Mouse (Mus musculus) cerebellum, postnatal 10 days (tissue): Measurements from ENCODE around the gene Arhgap21.
"Not testable (repeated sequence)": the region's sequence is repeated elsewhere in the genome, so short reads cannot be mapped to it uniquely, and the experiment has no call there.

Experiments
- DNase-seq, 2 experiments: peaks; one replicate each; pipeline ENCODE4 v3.0.0; 2021; ENCODE audit warnings: mixed read lengths in 2 of 2

Arhgap21 gene

DNA sequence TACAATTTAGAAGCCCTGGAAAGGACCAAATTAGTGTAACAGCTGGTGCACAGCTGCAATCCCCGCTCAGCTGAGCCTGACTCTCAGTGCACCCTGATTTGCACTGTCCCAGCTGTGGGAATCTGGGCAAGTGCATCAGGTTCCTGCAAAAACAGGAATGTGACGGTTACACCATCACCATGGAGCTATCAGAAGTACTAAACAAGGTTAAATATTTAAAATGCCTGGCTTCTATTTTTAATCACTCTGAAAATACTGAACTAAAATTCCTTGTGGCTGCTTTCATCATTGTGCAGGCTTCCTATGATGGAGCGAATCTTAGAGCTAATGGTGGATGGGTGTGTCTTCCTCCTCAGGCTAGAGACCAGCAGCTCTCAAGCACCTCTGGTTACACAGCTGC, 29.3 kb downstream of the Arhgap21 start:
- no peak for DNase-seq

DNA sequence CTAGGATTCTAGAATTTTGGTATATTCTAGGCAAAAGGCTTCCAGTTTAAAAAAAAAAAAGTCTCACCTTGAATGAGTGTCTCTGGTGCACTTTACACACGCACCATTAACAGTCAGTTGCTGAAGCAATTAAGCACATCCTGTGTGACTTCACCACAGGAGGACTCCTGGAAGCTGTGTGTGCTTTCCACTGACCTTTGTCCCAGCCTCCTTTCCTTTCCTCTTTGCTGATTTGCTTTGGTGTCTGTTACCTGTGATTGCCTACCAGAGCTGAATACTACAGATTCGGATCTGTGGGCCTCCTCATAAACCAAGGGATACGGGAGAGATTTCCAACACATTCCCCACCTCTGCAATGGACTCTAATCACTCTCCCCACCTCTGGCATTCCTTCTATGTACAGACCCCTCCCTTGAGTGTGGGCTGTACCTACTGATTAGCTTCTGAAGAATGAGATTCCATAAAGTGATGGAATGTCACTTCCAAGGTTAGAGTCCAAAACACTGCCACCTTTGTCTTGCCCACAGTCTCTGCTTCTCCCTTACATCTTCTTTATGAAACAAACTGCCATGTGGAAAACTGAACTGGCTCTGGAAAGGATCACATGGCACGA, 32.0 kb downstream of the Arhgap21 start:
- no peak for DNase-seq

DNA sequence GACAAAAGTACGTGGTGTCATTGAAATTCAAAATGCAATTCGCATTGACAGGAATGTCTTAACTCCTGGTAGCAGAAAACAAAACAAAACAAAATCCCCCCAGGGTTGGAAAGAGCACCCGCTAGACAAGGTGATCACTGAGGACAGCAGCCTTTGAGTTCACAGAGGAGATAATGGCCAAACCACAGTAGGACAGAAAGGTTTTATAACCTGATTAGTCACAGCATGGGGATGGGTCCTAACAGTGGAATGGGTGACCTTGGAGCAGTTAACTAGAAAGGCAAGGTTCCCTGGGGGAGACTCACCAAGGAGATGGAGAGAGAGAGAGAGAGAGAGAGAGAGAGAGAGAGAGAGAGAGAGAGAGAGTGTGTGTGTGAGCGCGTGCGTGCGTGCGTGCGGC, 34.3 kb downstream of the Arhgap21 start:
- no peak for DNase-seq

DNA sequence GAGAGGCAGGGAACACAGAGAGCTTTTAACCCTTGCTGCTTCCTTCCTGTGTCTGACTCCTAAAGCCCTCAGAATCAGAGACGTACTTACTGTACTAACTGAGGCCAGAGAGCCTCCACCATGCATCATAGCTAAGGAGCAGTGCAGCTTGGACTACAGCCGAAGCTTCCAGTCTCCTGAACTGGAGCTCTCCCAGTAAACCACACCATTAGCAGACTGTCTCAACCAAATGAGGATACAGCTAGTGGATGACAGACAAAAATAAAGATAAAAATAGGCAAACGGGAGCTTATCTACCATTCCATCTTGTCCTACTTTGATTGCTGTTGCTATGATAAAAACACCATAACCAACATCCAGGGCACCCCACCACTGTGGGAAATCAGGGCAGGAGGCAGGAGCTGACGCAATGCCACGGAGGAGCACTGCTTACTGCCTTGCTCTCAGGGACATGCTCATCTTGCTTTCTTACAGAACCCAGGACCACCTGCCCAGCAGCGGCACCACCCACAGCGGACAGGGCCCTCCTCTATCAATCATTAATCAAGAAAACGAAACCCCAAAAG, 35.9 kb downstream of the Arhgap21 start:
- DNase-seq: no peak

- DNase-seq: not testable (repeated sequence)
Observed at GRCm38 (mm10) chr2:20931761-20932160, 36.9 kb downstream of the Arhgap21 start.

GRCm38 (mm10) chr2:20928454-20928853, 40.2 kb downstream of the Arhgap21 start:
- DNase-seq: no peak

DNA sequence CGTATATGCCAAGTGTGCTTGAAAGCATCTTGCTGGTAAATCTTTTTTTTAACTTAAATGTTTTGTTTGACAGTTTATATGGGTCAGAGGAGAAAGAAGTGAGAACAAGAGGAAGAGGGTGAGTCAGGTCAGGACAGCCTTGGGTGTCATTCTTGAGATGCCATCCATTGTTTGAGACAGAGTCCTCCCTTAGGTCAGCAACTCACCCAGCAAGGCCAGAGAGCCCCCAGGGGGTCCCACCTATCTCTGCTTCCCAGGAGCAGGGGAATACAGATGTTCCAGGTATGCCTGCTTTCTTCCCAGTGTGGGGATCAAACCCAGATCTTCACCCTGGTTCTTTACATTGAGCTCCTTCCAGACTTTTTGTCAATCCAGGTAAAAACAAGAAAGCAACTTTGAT, 43.7 kb downstream of the Arhgap21 start:
- no peak for DNase-seq

DNA sequence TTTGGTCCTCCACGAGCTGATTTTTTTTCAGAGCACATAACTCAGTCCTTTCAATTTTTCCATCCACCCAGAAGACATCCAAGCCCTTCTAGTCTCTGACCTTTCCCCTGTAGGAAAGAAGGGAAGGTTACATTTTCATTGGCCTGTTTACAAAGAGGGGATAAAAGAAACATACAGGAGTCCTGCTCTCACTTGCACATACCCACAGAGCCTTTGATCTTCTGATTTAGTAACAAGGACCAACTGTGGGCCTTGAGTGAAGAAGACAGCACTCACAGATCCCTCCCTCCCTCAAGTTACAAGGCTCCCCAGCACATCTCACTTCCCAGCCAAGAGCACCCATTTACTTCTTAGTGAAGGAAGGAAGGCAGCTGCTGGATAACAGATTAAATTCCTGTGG, 46.3 kb downstream of the Arhgap21 start:
- DNase-seq: no peak

DNA sequence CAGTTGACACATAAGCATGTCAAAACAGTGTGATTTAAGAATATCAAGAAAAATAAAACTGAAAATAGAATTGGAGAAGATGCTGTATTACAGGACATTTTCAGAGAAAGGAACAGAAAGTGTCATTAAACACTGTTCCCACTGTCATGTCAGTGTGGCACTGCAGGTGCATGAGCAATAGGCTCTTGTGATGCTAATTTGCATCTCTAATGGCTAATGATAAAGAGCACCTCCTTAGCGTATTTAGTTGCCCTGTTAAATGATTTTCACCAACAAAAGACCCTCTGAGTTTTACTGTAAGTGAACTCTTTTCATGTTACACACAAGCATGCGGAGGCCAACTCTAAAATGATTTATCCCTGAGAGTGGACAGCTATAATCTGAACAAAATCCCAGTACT, 47.1 kb downstream of the Arhgap21 start:
- DNase-seq: no peak

DNA sequence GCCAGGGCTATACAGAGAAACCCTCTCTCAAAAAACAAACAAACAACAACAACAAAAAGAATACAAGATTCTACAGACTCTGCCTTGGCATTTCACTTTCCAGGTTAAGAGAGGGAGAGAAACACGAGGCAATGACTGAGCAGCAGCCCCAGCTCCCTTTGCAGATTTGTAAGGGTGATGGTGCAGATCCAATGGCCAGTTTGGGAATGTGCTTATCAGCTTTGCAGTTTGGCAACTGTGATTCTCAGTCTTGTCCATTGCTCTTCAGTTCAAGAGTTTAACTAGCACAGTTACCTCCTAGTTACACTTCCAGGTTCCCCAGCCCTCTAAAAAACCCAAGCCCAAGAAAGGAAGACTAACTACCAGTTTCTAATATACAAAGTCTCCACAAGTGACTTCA, 47.7 kb downstream of the Arhgap21 start:
- no peak for DNase-seq

GRCm38 (mm10) chr2:20914531-20915320, 54.0 kb downstream of the Arhgap21 start:
- DNase-seq: no peak

DNA sequence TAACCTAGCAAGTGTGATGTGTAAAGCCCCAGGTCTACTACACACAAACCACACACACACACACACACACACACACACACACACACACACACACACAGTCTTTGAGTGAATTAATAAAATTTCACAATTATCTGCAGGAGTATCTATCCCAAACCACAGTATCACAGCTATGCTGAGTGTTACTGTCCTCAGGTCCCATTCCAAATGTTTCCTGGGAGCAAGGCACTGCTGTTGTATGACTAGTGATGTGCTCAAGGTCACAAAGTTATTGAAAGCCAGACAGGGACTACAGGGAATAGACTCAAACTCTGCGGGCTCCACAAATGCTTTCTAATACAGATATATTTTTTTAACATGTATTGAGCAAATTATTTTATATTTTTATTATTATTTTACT, 55.7 kb downstream of the Arhgap21 start:
- DNase-seq: no peak

DNA sequence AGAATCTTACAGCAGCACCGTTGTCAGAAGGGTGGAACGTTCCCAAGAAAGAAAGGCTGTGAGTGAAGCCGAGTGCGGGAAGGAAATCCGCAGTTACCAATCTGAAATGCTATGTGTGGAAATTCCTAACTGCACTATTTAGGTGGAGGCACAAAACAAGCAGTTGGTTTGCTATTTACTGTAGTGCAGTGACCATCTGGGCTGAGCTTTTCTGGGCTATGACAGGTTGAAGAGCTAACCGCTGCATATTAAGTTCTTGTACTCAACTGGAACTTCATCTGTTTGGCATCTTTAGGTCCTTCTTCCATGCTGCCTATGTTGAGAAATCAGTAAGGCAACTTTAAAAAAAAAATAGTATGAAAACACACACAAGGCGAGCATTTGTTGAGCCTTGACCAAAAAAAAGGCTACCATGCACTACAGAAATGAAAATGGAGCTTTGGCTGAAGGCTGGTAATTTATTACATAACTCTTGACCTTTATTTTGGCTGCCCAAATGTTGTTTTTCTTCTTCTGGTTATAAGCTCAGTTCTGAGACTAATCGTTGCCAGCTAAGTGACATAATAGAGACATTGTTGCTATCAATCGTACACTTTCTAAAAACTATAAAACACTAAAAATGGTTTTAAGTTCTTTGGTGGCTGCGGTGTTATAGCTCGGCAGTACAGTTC, 56.2 kb downstream of the Arhgap21 start:
- no peak for DNase-seq

GRCm38 (mm10) chr2:20910446-20910845, 58.2 kb downstream of the Arhgap21 start:
- peak; percentile 69 to 77 for DNase-seq

GRCm38 (mm10) chr2:20909404-20909803, 59.3 kb downstream of the Arhgap21 start:
- no peak for DNase-seq

DNA sequence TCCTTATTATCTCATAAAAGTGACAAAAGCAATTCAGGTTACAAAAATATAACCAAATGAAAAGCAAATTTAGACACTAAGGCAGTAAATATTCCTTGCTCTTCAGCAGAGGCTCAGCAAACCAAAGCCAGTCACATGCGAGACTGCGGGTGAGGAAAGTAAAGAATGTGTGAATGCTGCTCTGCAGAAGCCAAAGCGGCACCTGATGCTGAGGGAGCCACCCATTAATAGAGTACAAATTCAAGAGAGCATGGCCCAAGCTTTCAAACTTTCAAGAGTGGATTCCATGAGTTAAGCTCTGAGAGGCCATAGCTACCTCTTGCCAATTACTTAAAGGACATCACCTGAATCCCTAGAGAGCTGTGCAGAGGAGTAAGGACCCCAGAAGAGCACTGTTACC, 61.4 kb downstream of the Arhgap21 start:
- no peak for DNase-seq

DNA sequence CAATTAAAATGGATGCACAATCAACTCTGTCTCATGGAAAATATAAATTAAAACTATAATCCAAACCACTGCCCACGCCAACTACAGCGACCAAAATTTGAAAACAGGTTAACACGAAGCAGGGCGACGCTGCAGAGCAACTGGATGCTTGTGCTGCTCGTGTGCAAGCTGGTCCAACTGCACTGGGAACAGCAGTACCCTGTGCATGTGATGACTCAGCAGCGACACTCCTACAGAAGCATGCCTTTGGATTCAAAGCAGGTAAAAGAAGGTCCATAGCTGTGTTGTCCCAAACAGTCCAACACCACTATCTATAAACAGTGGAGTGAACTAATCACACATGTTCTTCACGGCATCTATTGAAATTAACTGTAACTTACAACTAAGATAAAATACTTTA, 63.3 kb downstream of the Arhgap21 start:
- DNase-seq: no peak

DNA sequence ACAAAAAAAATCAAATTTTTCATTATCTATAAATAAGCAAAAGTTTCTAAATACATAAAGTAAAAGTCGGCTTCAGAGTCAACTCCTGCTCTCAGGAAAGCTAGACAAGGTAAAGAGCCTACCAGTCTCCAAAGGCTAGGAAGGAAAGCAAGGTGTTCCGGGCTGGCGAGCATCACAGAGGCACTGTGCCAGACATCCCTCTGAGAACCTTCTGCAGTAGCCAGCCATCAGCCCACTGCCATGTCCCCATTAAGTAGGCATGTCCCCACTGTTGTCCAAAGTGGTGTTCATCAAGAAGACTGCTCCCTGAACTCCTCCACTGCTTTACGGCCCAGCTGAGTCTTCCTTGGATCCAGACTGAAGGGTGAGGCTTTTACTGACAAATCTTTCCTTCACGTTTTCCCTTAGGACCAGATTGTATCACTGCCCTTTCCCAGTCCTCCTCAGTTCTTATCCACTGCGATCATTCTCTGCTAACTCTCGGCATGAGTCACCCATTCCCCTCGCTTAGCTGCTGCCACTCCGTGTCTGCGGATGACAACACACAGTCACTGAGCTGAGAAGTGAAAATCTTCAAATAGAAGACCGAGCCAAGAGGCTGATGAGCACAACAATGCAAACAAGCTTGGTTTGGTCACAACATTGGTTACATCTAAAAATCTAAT, 65.6 kb downstream of the Arhgap21 start:
- peak; percentile 93 for DNase-seq

DNA sequence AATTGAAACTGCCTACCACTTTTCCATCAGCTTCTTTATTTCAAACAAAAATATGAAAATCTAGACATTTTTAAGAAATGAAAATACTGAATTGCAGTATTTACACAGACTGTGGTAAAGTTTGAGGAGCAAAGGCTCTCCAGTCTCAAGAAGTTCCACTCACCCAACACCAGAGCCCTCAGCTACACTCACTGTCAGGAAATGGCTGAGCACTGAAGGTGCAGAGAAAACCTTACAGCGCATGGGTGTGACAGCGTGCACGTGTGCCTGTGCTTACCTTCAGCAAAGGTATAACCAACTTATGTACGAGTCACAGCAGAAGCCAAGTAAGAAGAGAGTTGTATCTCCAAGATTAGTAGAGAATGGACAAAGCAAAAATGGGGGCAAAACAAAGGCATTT, 66.8 kb downstream of the Arhgap21 start:
- no peak for DNase-seq

DNA sequence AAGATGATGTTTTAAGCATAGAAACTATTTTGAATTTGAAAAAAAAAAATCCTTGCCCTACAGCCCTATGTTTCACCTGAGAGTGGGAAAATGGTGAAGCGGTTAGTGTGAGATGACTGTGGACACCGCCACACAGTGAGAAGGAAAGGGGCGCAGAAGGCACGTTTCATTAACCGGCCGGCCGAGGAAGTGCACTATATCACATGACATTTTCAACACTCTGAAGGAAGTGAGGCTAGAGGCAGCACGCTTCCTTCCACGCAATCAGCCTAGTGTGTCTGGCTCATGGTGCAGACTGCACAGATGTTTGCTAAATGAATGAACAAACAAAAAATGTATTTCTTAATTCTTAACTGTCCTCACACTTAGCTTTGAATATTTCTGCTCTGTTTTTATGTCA, 69.4 kb downstream of the Arhgap21 start:
- no peak for DNase-seq

DNA sequence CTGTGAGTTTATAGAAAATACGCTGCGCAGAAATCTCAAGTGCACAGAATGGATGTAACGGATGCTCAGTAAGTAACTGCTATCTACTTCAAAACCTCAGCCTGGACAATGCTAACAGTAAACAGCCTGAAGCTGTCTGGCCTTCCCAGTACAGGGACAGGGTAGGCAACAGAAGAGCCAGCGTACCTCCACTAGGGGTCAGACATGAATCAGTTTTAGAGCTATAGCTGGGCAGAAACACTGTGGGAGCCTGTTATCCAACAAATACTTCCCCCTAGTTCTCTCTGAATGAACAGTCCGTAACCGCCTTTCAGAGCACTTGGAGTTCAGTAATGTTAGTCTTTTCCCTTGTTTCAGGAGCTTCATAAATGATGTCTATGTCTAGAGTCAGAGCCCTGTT, 70.0 kb downstream of the Arhgap21 start:
- DNase-seq: peak; percentile 89 to 91

DNA sequence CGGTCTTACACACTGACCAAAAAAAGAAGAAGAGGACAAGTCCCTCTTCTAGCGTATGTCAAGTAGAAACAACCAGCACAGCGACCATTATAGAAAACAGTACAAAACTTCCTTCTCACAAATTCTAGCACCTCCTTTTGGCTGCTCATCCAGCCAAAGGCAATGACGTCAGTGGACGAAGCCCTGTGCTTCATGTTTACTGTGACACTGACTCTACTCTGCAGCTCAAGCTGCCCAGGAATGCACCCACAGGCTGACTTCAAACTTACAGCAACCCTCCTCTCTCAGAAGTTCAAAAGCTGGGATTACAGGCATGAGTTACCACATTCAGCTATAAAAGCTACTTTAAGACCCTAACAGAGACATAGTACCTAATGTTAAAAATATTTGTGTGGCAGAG, 72.2 kb downstream of the Arhgap21 start:
- DNase-seq: no peak

DNA sequence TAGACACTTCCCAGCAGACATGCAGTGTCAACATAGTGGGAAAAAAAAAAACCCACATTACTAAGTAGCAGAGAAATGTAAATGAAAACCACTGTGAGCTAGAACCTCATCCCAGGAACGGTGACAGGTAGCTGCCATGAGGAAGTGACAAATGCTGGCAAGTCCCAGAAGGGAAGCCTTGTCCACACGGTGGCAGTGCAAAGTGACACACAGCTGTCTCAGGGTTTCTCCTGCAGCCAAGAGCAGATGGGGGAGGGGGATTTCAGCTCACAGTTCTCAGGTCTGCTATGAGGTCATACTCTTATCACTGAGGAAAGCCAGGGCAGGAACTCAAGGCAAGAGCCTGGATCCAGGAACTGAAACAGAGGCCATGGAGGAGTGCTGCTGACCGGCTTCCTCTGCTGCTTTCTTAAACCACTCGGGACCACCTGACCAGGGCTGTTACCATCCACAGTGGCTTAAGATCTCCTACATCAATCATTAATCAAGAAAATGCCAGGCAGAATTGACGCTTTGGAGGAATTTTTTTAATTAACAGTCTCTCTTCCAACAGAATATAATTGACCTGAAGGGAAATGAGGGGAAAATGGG, 74.5 kb downstream of the Arhgap21 start:
- peak; percentile 76 to 77 for DNase-seq
